Mouse (Mus musculus): Measurements from ENCODE around the gene Rara. TPM values are rescaled to one million over a fixed set of nuclear protein-coding genes. Genes with fewer than 3 reads are reported as not detected.
A peak's percentile ranks its signal among the peaks of the same experiment; 100 is the strongest.

The Rara gene
- polyA plus RNA-seq, 1 experiment from 2014 or later = 26.2 TPM

DNA sequence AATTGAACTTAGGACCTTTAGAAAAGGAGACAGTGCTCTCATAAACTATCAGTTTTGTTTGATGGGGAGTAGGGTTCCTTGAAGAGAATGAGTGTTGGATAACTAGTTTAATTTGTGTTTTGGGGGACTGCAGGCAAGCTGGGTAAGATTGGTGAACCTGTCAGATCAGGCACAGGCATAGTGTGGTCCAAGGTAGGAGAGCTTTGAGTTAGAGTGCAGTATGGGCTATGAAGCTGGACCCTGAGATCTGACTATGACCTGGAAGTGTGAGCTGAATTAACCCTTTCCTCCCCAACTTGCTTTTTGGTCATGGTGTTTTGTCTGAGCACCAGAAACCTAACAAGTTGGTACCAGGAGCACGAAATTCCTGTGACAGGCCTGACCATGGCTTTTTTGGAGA lies 86.2 kb downstream of the Rara start:
- Histone ChIP-seq H3K4me3 (no peak overlapping the region), H3K9me3 (replicated peaks) (no peaks in the 10 kb centered on the region), H3K27me3 (no peaks in the 10 kb centered on the region), H3K27ac (no peak overlapping the region), H3K4me2 (no peak overlapping the region), H3K36me3 (peaks cover 94% of the 10 kb centered on the region), H3K9ac (no peak overlapping the region), H3K4me1 (replicated peaks) (no peaks in the 10 kb centered on the region)
- no peak for ATAC-seq (replicated peaks; ENCODE audit: insufficient number of reproducible peaks, insufficient read depth, low FRiP score, low read depth)
- 95% methylated on average over 1 of the region's 1 CpGs for WGBS

- Histone ChIP-seq H3K4me3 (no peak overlapping the region), H3K27me3 (no peaks in the 10 kb centered on the region), H3K36me3 (peaks cover 63% of the 10 kb centered on the region), H3K4me2 (no peak overlapping the region), H3K4me1 (replicated peaks) (peaks cover 26% of the 10 kb centered on the region), H3K27ac (no peak overlapping the region), H3K9me3 (replicated peaks) (no peaks in the 10 kb centered on the region), H3K9ac (no peak overlapping the region)
- 92% methylated on average over 6 of the region's 6 CpGs for WGBS
- no peak for ATAC-seq (replicated peaks; ENCODE audit: insufficient number of reproducible peaks, insufficient read depth, low FRiP score, low read depth)
Observed at GRCm38 (mm10) chr11:99019844-99020243, 92.2 kb downstream of the Rara start.

GRCm38 (mm10) chr11:99022384-99022933 lies 94.8 kb downstream of the Rara start:
- H3K9ac ChIP-seq = peak overlapping the region; percentile 67; the same call in 1 of the 2 replicates
- peaks cover 27% of the 10 kb centered on the region for H3K4me1 ChIP-seq (replicated peaks)
- H3K27ac ChIP-seq = no peak overlapping the region
- peak overlapping the region; percentile 75 for H3K4me3 ChIP-seq
- no peaks in the 10 kb centered on the region for H3K9me3 ChIP-seq (replicated peaks)
- 78% methylated on average over 5 of the region's 5 CpGs for WGBS
- no peak for ATAC-seq (replicated peaks; ENCODE audit: insufficient number of reproducible peaks, insufficient read depth, low FRiP score, low read depth)
- peak overlapping the region; percentile 69 for H3K4me2 ChIP-seq
- H3K36me3 ChIP-seq = peaks cover 39% of the 10 kb centered on the region
- no peaks in the 10 kb centered on the region for H3K27me3 ChIP-seq

DNA sequence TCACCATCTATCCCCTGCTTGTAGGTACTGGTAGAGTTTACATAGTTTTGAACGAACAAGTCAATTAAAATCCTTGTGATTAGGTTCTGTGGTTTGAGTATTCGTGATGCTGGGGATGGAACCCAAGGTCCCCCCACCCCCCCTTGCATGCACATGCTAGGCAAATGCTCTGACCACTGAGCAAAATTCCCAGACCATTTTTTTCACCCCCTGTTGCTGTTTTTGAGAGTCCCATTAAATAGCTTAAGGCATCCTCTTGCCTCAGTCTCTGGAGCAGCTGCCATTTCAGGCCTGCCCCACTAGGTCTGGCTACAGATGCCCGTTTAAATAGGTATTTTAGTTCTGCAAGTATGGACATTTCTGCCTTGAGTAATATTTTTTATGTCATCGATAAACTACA lies 95.5 kb downstream of the Rara start:
- Histone ChIP-seq H3K27ac (no peak overlapping the region), H3K9me3 (replicated peaks) (no peaks in the 10 kb centered on the region), H3K9ac (peak overlapping the region; percentile 67), H3K4me2 (peak overlapping the region; percentile 69), H3K36me3 (peaks cover 32% of the 10 kb centered on the region), H3K27me3 (no peaks in the 10 kb centered on the region), H3K4me1 (replicated peaks) (peaks cover 27% of the 10 kb centered on the region), H3K4me3 (peak overlapping the region; percentile 75)
- 3% methylated on average over 4 of the region's 4 CpGs for WGBS
- ATAC-seq (replicated peaks; ENCODE audit: insufficient number of reproducible peaks, insufficient read depth, low FRiP score, low read depth) = no peak

- peak within 1 kb of the TSS; percentile 73 for H3K27ac ChIP-seq
- peak within 1 kb of the TSS; percentile 69 for H3K4me2 ChIP-seq
- H3K9ac ChIP-seq = peak within 1 kb of the TSS; percentile 67
- H3K36me3 ChIP-seq = peaks cover 26% of the 10 kb centered on the region
- peak; percentile 92 for ATAC-seq (replicated peaks; ENCODE audit: insufficient number of reproducible peaks, insufficient read depth, low FRiP score, low read depth)
- H3K4me3 ChIP-seq = peak within 1 kb of the TSS; percentile 75
- H3K4me1 ChIP-seq (replicated peaks) = peaks cover 27% of the 10 kb centered on the region
- H3K9me3 ChIP-seq (replicated peaks) = no peaks in the 10 kb centered on the region
- under 1% methylated on average over 54 of the region's 54 CpGs for WGBS
- H3K27me3 ChIP-seq = no peaks in the 10 kb centered on the region
Observed at GRCm38 (mm10) chr11:99023500-99024467, 96.2 kb downstream of the Rara start, which contains the start of gene Top2a. Gene Top2a (minus strand): TSS chr11:99024189.

Other genes starting within 250 kb of the Rara start
- gene Psmd3, start 245.3 kb upstream of the Rara start, polyA plus RNA-seq (2015; fragmentation: Nextera tagmentation; extraction: Ambion mirVana) = 141 and 177 TPM in 2 replicates
- not detected in 2 replicates for gene Csf3, start 226.6 kb upstream of the Rara start, polyA plus RNA-seq (2015; fragmentation: Nextera tagmentation; extraction: Ambion mirVana)
- gene Med24, start 198.4 kb upstream of the Rara start, polyA plus RNA-seq (2015; fragmentation: Nextera tagmentation; extraction: Ambion mirVana) = 33.5 and 43.0 TPM in 2 replicates
- 34.8 and 39.5 TPM in 2 replicates for gene Thra, start 187.2 kb upstream of the Rara start, polyA plus RNA-seq (2015; fragmentation: Nextera tagmentation; extraction: Ambion mirVana)
- gene Nr1d1, start 152.5 kb upstream of the Rara start, polyA plus RNA-seq (2015; fragmentation: Nextera tagmentation; extraction: Ambion mirVana) = 7.0 and 7.5 TPM in 2 replicates
- 15.5 and 17.2 TPM in 2 replicates for gene Msl1, start 132.3 kb upstream of the Rara start, polyA plus RNA-seq (2015; fragmentation: Nextera tagmentation; extraction: Ambion mirVana)
- gene Casc3, start 122.9 kb upstream of the Rara start, polyA plus RNA-seq (2015; fragmentation: Nextera tagmentation; extraction: Ambion mirVana) = 21.3 and 27.6 TPM in 2 replicates
- 0.71 and 1.5 TPM in 2 replicates for gene Rapgefl1, start 91.0 kb upstream of the Rara start, polyA plus RNA-seq (2015; fragmentation: Nextera tagmentation; extraction: Ambion mirVana)
- gene Wipf2, start 64.2 kb upstream of the Rara start, polyA plus RNA-seq (2015; fragmentation: Nextera tagmentation; extraction: Ambion mirVana) = 2.2 and 2.8 TPM in 2 replicates
- gene Cdc6, start 20.0 kb upstream of the Rara start, polyA plus RNA-seq (2015; fragmentation: Nextera tagmentation; extraction: Ambion mirVana) = 14.2 and 20.4 TPM in 2 replicates
- 3.6 and 4.4 TPM in 2 replicates for gene Gjd3, start 55.2 kb downstream of the Rara start, polyA plus RNA-seq (2015; fragmentation: Nextera tagmentation; extraction: Ambion mirVana)
- gene Top2a, start 96.4 kb downstream of the Rara start, polyA plus RNA-seq (2015; fragmentation: Nextera tagmentation; extraction: Ambion mirVana) = 149 and 159 TPM in 2 replicates
- gene Igfbp4, start 113.4 kb downstream of the Rara start, polyA plus RNA-seq (2015; fragmentation: Nextera tagmentation; extraction: Ambion mirVana) = 344 and 469 TPM in 2 replicates
- gene Tns4, start 161.5 kb downstream of the Rara start, polyA plus RNA-seq (2015; fragmentation: Nextera tagmentation; extraction: Ambion mirVana) = 0.08 and 0.27 TPM in 2 replicates
- gene Ccr7, start 227.3 kb downstream of the Rara start, polyA plus RNA-seq (2015; fragmentation: Nextera tagmentation; extraction: Ambion mirVana) = 0.34 and 0.67 TPM in 2 replicates